Mouse (Mus musculus) embryonic facial prominence, embryonic 15.5 days (tissue): ENCODE results near the gene Padi2. TPM values are rescaled to one million over a fixed set of nuclear protein-coding genes. Genes with fewer than 3 reads are reported as not detected.

Experiments
- ATAC-seq: fragments of 200-750 bp; cut with Nextera tagmentation; 2 replicates; pipeline ENCODE4 v1.8.0; 2017; ENCODE audit warnings: low read depth, moderate TSS enrichment; ENCODE audit not compliant: insufficient number of reproducible peaks, low FRiP score, low TSS enrichment
- H3K27ac ChIP-seq: fragments of 300-500 bp; sonication (generic); replicated peaks from 2 replicates; pipeline ENCODE4 v1.5.1; 2015; ENCODE audit warnings: mild to moderate bottlenecking, inconsistent platforms
- H3K27me3 ChIP-seq: fragments of 300-500 bp; sonication (generic); 2 replicates; pipeline ENCODE4 v1.6.1; 2015; ENCODE audit warnings: inconsistent platforms
- H3K36me3 ChIP-seq: fragments of 300-500 bp; sonication (generic); 2 replicates; pipeline ENCODE4 v1.6.1; 2015; ENCODE audit warnings: mild to moderate bottlenecking, inconsistent platforms
- H3K4me1 ChIP-seq: fragments of 300-500 bp; sonication (generic); 2 replicates; pipeline ENCODE4 v1.6.1; 2015; ENCODE audit warnings: inconsistent platforms
- H3K4me2 ChIP-seq: fragments of 300-500 bp; sonication (generic); replicated peaks from 2 replicates; pipeline ENCODE4 v1.6.1; 2015; ENCODE audit warnings: mild to moderate bottlenecking, inconsistent platforms
- H3K4me3 ChIP-seq: fragments of 300-500 bp; sonication (generic); replicated peaks from 2 replicates; pipeline ENCODE4 v1.5.1; 2015; ENCODE audit warnings: mild to moderate bottlenecking, inconsistent platforms
- H3K9ac ChIP-seq: fragments of 300-500 bp; sonication (generic); 2 replicates; pipeline ENCODE4 v1.6.1; 2015; ENCODE audit warnings: inconsistent platforms
- H3K9me3 ChIP-seq: fragments of 300-500 bp; sonication (generic); replicated peaks from 2 replicates; pipeline ENCODE4 v1.6.1; 2016; ENCODE audit warnings: inconsistent platforms
- WGBS: fragments of 180-500 bp; shearing (Covaris S2); methylation state at CpG from one replicate; pipeline ENCODE4 v1.1.7; 2015; 5-methylcytosine and 5-hydroxymethylcytosine counted together
- polyA plus RNA-seq: library from polyadenylated mRNA; unstranded; fragments of >200 nt; fragmentation: Nextera tagmentation; extraction: Ambion mirVana; gene quantifications from 2 replicates; pipeline ENCODE4 v1.2.1, GENCODE M21; 2015

Gene Padi2
- polyA plus RNA-seq, 1 experiment from 2014 or later, result 15.3 TPM

DNA sequence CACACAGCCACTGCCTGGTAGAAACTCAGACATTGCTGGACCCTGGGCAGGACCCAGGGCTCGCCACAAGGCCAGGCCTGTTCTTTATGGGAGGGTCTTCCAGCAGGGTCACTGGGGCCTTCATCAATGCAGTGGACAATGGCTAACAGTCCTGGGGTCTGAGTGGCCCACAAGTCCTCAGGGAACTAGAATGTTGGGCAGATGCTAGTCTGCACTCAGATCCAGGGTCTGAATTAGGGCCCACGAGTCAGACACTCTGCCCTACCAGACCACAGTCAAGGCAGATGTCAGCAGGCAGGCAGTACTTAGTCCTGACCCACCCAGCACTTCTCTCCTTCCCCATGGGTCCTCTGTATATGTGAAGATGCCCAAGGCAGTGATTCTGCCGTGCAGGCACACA lies 34.8 kb upstream of the Padi2 start:
- Histone ChIP-seq H3K4me2 (no peak overlapping the region), H3K36me3 (no peaks in the 10 kb centered on the region), H3K27ac (no peak overlapping the region), H3K4me1 (peaks cover 11% of the 10 kb centered on the region), H3K9me3 (peaks cover 8% of the 10 kb centered on the region; the same call in 1 of the 2 replicates), H3K27me3 (peaks cover 7% of the 10 kb centered on the region; the same call in 1 of the 2 replicates), H3K4me3 (no peak overlapping the region), H3K9ac (no peak overlapping the region)
- 86% methylated on average over 3 of the region's 3 CpGs for WGBS
- no peak for ATAC-seq

DNA sequence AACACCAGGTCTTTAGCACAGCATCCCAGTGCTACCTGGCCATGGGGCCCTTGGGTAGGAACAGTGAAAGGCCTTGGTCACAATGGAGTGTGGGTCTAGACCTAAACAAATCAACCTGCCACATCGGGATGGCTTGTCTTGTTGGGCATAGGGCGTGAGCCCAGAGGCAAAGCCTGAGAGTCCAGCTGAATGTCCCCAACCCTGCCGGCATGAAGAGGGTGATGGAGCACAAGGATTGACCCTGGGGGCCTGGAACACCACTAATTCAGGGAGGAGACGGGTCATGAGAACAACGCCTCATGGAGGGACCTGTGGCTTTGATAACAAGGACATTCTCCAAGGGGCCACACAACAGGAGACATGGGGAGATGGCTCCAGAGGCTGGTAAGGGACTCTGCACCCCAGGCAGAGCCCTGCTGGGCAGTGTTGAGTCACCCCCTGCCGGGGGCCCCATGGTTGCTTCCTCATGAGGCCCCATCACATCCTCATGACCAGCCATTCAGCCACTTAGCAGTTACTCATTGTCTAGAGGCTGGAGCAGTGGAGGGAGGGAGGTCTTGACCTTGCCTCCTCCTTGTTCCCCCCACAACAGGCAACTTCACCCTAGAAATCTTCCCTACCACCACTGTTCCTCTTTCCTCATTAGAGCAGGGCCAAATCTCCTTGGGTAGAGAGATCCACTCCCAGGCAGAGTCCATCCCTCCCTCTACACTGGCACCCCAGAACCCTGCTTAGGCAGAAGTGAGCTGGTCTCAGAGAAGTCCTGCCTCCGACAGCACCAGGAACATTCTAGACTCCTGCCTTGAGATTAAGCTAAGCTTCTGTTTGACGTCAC lies 34.1 kb upstream of the Padi2 start:
- ATAC-seq, result no peak
- H3K27me3 ChIP-seq, result peaks cover 7% of the 10 kb centered on the region; the same call in 1 of the 2 replicates
- H3K36me3 ChIP-seq, result no peaks in the 10 kb centered on the region
- peaks cover 11% of the 10 kb centered on the region for H3K4me1 ChIP-seq
- 81% methylated on average over 8 of the region's 8 CpGs for WGBS
- no peak overlapping the region for H3K27ac ChIP-seq
- no peak overlapping the region for H3K4me2 ChIP-seq
- peaks cover 8% of the 10 kb centered on the region; the same call in 1 of the 2 replicates for H3K9me3 ChIP-seq
- no peak overlapping the region for H3K9ac ChIP-seq
- no peak overlapping the region for H3K4me3 ChIP-seq

- Histone ChIP-seq H3K36me3 (no peaks in the 10 kb centered on the region), H3K4me3 (no peak overlapping the region), H3K4me2 (no peak overlapping the region), H3K27me3 (peaks cover 7% of the 10 kb centered on the region; the same call in 1 of the 2 replicates), H3K27ac (no peak overlapping the region), H3K9ac (no peak overlapping the region), H3K9me3 (peaks cover 8% of the 10 kb centered on the region; the same call in 1 of the 2 replicates), H3K4me1 (peaks cover 11% of the 10 kb centered on the region)
- 80% methylated on average over 5 of the region's 5 CpGs for WGBS
- no peak for ATAC-seq
Observed at GRCm38 (mm10) chr4:140872686-140872992, 33.5 kb upstream of the Padi2 start.

DNA sequence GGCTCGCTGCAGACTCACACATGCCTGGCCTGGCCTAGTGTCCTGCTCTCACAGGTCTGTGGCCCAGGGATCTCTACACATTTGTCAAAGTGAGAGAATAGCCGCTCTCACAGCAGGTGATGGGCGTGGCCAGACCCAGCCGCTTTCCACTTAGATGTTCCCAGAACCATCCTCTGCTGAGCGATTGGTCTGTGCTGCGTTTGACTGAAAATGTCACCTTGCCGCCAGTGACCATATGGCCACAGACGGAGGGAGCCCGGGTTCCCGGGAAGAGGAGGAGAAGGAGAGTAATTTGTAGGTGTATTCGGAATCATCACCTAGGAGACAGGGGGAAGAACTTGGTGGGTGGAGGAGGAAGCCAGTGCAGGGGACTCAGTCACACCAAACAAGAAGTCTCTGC lies 33.1 kb upstream of the Padi2 start:
- H3K27me3 ChIP-seq, result peaks cover 7% of the 10 kb centered on the region; the same call in 1 of the 2 replicates
- 75% methylated on average over 11 of the region's 11 CpGs for WGBS
- H3K4me3 ChIP-seq, result no peak overlapping the region
- peaks cover 8% of the 10 kb centered on the region; the same call in 1 of the 2 replicates for H3K9me3 ChIP-seq
- H3K4me1 ChIP-seq, result peaks cover 11% of the 10 kb centered on the region
- H3K36me3 ChIP-seq, result no peaks in the 10 kb centered on the region
- no peak overlapping the region for H3K27ac ChIP-seq
- H3K4me2 ChIP-seq, result no peak overlapping the region
- ATAC-seq, result no peak
- H3K9ac ChIP-seq, result no peak overlapping the region

DNA sequence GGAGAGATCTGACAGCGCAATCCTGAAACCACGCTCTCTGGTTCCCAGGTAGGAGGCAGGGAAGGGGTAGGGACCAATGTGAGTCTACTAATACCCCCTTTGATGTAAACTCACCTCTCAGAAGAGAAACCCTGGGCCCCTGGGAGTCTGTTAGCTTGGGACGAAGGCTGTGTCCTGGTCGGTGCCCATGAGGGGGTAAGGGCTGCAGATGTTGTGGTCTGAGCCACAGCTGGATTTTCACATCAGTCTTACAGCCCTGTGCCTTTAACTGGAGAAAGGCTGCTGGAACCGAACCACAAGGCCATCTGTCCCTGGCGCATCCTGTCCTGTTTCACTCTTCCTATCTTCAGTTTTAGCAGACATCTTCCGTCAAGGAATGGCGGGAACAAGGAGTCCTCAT lies 30.0 kb upstream of the Padi2 start:
- Histone ChIP-seq H3K27me3 (no peaks in the 10 kb centered on the region), H3K4me2 (no peak overlapping the region), H3K9me3 (peaks cover 8% of the 10 kb centered on the region; the same call in 1 of the 2 replicates), H3K36me3 (no peaks in the 10 kb centered on the region), H3K9ac (no peak overlapping the region), H3K4me1 (no peaks in the 10 kb centered on the region), H3K4me3 (no peak overlapping the region), H3K27ac (no peak overlapping the region)
- 82% methylated on average over 8 of the region's 8 CpGs for WGBS
- ATAC-seq, result no peak

GRCm38 (mm10) chr4:140876681-140877080 lies 29.5 kb upstream of the Padi2 start:
- ATAC-seq, result no peak
- H3K9ac ChIP-seq, result no peak overlapping the region
- WGBS, result 36% methylated on average over 6 of the region's 6 CpGs

GRCm38 (mm10) chr4:140877441-140877840 lies 28.7 kb upstream of the Padi2 start:
- WGBS, result 71% methylated on average over 9 of the region's 9 CpGs
- H3K4me3 ChIP-seq, result no peak overlapping the region
- H3K9me3 ChIP-seq, result peaks cover 8% of the 10 kb centered on the region; the same call in 1 of the 2 replicates
- no peak overlapping the region for H3K4me2 ChIP-seq
- H3K27me3 ChIP-seq, result no peaks in the 10 kb centered on the region
- H3K36me3 ChIP-seq, result no peaks in the 10 kb centered on the region
- no peaks in the 10 kb centered on the region for H3K4me1 ChIP-seq
- no peak overlapping the region for H3K9ac ChIP-seq
- ATAC-seq, result no peak
- H3K27ac ChIP-seq, result no peak overlapping the region

More at GRCm38 (mm10) chr4:140876681-140877080, 29.5 kb upstream of the Padi2 start:
- no peaks in the 10 kb centered on the region for H3K4me1 ChIP-seq
- no peak overlapping the region for H3K27ac ChIP-seq
- H3K4me3 ChIP-seq, result no peak overlapping the region
- no peaks in the 10 kb centered on the region for H3K36me3 ChIP-seq
- no peak overlapping the region for H3K4me2 ChIP-seq
- H3K9me3 ChIP-seq, result peaks cover 8% of the 10 kb centered on the region; the same call in 1 of the 2 replicates
- no peaks in the 10 kb centered on the region for H3K27me3 ChIP-seq

- Histone ChIP-seq H3K36me3 (no peaks in the 10 kb centered on the region), H3K9me3 (no peaks in the 10 kb centered on the region), H3K9ac (no peak overlapping the region), H3K4me2 (no peak overlapping the region), H3K4me3 (no peak overlapping the region), H3K4me1 (no peaks in the 10 kb centered on the region), H3K27ac (no peak overlapping the region), H3K27me3 (no peaks in the 10 kb centered on the region)
- ATAC-seq, result no peak
- 89% methylated on average over 9 of the region's 9 CpGs for WGBS
Observed at GRCm38 (mm10) chr4:140878655-140879054, 27.5 kb upstream of the Padi2 start.

DNA sequence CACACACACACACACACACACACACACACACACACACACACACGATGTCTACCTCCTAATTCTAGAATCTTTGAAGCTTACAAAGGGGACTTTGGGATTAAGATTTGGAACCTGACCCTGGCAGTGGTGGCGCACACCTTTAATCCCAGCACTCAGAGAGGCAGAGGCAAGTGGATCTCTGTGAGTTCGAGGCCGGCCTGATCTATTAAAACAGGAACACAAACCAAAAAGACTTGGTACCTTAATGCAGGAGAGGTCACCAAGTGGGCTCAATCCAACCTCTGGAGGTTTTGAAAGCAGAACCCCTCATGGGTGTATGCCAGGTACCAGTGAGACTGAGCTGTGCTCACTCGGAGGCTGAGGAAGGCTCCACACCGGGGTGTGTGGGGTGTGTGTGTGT lies 27.0 kb upstream of the Padi2 start:
- no peak overlapping the region for H3K4me3 ChIP-seq
- WGBS, result 87% methylated on average over 6 of the region's 6 CpGs
- no peaks in the 10 kb centered on the region for H3K4me1 ChIP-seq
- no peaks in the 10 kb centered on the region for H3K36me3 ChIP-seq
- H3K4me2 ChIP-seq, result no peak overlapping the region
- no peaks in the 10 kb centered on the region for H3K9me3 ChIP-seq
- no peak overlapping the region for H3K27ac ChIP-seq
- ATAC-seq, result no peak
- no peaks in the 10 kb centered on the region for H3K27me3 ChIP-seq
- no peak overlapping the region for H3K9ac ChIP-seq

DNA sequence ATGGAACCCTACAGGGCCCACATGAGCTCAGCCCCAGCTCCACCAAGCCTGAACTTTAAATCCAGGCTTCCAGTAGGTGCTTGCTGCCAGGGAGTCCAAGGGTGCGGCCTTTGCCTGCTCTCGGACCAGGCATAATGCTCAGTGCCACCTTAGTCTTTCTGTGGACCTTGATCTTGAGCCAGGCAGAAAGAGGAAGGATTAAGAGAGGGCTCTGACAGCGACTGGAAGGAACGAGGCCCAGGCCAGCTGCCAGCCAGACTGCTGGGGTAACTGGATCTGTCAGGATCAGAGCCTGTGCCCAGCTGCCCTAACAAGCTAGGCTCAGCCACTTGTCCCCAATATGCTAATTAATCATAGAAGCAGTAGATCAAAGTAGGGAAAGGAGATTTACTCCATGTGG lies 26.4 kb upstream of the Padi2 start:
- H3K9me3 ChIP-seq, result no peaks in the 10 kb centered on the region
- H3K4me1 ChIP-seq, result no peaks in the 10 kb centered on the region
- H3K27me3 ChIP-seq, result no peaks in the 10 kb centered on the region
- WGBS, result 50% methylated on average over 4 of the region's 4 CpGs
- H3K36me3 ChIP-seq, result no peaks in the 10 kb centered on the region
- no peak for ATAC-seq
- no peak overlapping the region for H3K4me3 ChIP-seq
- no peak overlapping the region for H3K9ac ChIP-seq
- H3K4me2 ChIP-seq, result no peak overlapping the region
- H3K27ac ChIP-seq, result no peak overlapping the region

GRCm38 (mm10) chr4:140880207-140880606 lies 25.9 kb upstream of the Padi2 start:
- WGBS, result 79% methylated on average over 3 of the region's 3 CpGs
- H3K4me3 ChIP-seq, result no peak overlapping the region
- H3K9ac ChIP-seq, result no peak overlapping the region
- no peaks in the 10 kb centered on the region for H3K4me1 ChIP-seq
- H3K27me3 ChIP-seq, result no peaks in the 10 kb centered on the region
- H3K9me3 ChIP-seq, result no peaks in the 10 kb centered on the region
- H3K36me3 ChIP-seq, result no peaks in the 10 kb centered on the region
- ATAC-seq, result no peak
- H3K4me2 ChIP-seq, result no peak overlapping the region
- no peak overlapping the region for H3K27ac ChIP-seq
